Mouse (Mus musculus) heart, postnatal 36 days (tissue): ENCODE results near the gene Unc79. TPM values are rescaled to one million over a fixed set of nuclear protein-coding genes. Genes with fewer than 3 reads are reported as not detected.

Experiments
- DNase-seq, 2 experiments: peaks; one replicate each; pipeline ENCODE4 v3.0.0; 2021 to 2022
- intact Hi-C: fragments of 180-260 bp; cut with DNase I; formaldehyde crosslinking; loops from one replicate; pipeline ENCODE4 v1.15.1; 2025
- total RNA-seq, 2 experiments: library from RNA; stranded (reverse); gene quantifications; 2 replicates each; pipeline ENCODE4 v1.2.3; 2021

The Unc79 gene
- total RNA-seq, 2 experiments from 2014 or later, result not detected

DNA sequence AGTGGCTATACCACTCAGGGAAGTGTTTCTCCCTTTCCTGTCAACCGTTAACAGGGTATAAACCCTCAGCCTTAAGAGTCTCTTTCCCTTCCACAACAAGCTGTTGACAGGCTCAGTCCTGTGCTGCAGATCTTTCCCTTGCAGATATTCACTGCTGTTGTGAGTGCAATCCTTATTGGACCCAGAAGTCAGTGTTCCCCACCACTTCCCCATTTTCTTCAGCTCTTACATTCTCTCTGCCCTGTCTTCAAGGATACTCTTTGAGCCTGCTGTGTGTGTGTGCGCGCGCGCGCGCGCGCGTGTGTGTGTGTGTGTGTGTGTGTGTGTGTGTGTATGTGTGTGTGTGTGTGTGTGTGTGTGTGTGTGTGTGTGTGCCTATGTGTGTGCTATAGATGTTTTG lies 90.7 kb downstream of the Unc79 start:
- intact Hi-C loops, result no loop called here

GRCm38 (mm10) chr12:103040136-103040535 lies 91.5 kb downstream of the Unc79 start:
- no peak for DNase-seq
- intact Hi-C loops, result no loop called here

More for the DNA sequence above, 90.7 kb downstream of the Unc79 start:
- no peak for DNase-seq

DNA sequence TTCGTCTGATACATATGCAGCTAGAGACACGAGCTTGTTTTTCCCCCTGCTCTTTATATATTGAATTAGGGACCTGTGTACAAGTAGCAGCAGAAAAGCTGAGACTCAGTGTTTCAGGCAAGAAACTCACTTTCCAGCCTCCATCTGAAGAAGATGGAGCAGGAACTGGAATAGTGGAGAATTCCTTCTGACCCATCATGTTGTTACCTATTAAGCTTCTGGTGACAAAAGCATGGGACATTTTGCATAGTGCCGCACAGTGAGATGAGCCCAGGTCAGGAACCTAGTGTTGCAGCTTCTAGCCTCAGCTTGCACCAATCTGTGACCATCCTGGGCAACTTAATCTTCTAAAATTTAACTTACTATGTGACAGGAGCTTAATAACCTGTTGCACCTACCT lies 92.7 kb downstream of the Unc79 start:
- intact Hi-C loops, result no loop called here
- DNase-seq, result no peak

- intact Hi-C loops, result no loop called here
- DNase-seq, result no peak
Measured at GRCm38 (mm10) chr12:103042711-103043110, 94.1 kb downstream of the Unc79 start.

DNA sequence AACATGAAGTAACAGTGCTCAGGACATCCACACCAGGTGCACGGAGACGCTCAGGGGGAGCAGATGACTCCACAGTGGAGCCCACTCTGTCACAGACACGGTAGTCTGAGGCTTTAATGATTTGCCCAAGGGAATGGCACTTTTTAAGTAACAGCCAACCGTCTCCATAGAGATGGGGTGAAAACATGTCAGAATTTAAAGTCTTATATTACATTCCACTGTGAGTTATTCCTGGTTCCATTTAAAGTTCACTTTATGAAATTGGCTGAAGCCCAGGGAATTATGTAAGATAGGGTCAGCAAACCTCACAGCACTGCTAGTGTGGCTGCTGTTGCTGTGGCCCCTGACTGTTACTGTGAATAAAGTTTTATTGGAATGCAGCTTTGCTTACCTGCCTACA lies 95.8 kb downstream of the Unc79 start:
- intact Hi-C loops, result no loop called here
- DNase-seq, result no peak

DNA sequence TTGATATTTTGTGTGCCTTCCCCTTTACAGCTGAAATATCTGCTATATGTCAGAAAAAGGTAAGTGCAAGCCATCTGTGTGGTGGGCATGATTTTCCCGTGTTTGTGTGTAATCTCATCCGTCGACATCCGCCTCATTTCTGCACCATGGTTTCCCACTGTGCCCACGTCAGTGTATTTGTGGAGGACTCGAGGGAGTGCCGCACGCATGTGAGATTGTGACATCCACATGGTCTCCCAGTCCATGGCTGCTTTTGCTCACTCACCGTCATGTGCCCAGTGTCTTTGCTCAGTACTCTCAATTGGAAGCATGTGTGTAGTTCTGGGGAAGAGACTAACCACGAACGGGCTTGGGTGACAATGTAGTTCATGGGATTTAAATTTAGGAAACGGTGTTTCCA lies 101.2 kb downstream of the Unc79 start:
- no peak for DNase-seq
- intact Hi-C loops, result no loop called here

GRCm38 (mm10) chr12:103059321-103060053 lies 110.8 kb downstream of the Unc79 start:
- intact Hi-C loops, result no loop called here
- no peak for DNase-seq

GRCm38 (mm10) chr12:103060791-103061190 lies 112.1 kb downstream of the Unc79 start:
- intact Hi-C loops, result no loop called here
- DNase-seq, result no peak

- DNase-seq, result no peak
- intact Hi-C loops, result no loop called here
Measured at GRCm38 (mm10) chr12:103062133-103062532, 113.5 kb downstream of the Unc79 start.

GRCm38 (mm10) chr12:103064944-103065343 lies 116.3 kb downstream of the Unc79 start:
- intact Hi-C loops, result loop anchor here (2.0 kb wide), 2 partner anchors 180 to 322 kb away; partner anchors contain the start of genes Moap1 and Tmem251
- DNase-seq, result peak in 1 of 2 experiments; percentile 4

- intact Hi-C loops, result no loop called here
Measured at GRCm38 (mm10) chr12:103068161-103068560, 119.5 kb downstream of the Unc79 start.

GRCm38 (mm10) chr12:103069565-103069964 lies 120.9 kb downstream of the Unc79 start:
- intact Hi-C loops, result no loop called here
- no peak for DNase-seq

More at GRCm38 (mm10) chr12:103068161-103068560, 119.5 kb downstream of the Unc79 start:
- no peak for DNase-seq

- DNase-seq, result no peak
- intact Hi-C loops, result no loop called here
Measured at GRCm38 (mm10) chr12:103073953-103074352, 125.3 kb downstream of the Unc79 start.

DNA sequence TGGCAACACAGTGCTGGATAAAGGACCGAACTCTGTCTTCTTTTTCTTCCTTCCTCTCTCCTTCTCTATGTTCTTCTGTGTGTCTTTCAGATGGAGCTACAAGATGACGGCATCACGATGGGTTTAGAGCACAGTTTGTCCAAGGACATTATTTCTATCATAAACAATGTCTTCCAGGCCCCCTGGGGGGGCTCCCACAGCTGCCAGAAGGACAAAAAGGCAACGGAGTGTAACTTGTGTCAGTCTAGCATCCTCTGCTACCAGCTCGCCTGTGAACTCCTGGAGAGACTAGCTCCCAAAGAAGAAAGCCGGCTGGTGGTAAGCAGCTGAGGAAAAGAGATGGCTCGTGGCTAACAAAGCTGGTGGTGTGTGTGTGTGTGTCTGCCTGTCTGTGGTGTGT lies 130.1 kb downstream of the Unc79 start:
- intact Hi-C loops, result no loop called here
- no peak for DNase-seq

DNA sequence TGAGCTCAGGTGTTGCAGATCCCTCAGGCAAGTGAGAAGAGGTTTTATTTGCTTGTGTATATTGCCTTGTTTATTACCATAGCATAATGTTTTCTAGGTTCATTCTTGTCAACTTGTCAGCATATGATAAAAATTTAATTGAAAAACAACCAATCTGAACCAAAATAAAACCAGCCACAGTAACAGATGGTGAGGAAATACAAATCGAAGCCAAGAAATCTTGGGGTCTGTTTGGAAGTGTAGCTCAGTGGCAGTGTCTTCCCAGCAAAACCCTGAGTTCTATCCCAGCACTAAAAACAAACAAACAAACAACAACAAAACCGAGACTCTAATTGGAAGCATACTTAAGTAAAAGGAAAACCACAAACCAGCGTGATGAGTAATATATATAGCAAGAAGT lies 131.4 kb downstream of the Unc79 start:
- no peak for DNase-seq

DNA sequence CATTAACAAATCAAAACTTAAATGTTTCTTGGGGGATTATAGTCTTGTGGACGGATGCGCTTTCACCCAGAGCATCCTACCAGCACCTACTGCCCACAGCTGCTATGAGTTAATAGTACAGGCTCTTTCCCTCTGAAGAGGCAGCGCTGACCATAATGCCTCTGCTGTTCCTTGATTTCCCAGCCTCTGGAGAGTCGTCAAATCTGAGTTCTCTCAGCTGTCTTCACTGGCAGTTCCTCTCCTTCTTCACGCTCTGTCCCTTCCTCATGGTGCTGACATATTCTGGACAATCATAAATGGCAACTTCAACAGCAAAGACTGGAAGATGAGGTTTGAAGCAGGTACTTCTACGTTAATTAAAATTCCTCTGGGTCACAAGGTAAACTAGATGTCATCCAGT lies 143.2 kb downstream of the Unc79 start:
- intact Hi-C loops, result no loop called here
- no peak for DNase-seq

More for the DNA sequence above, 131.4 kb downstream of the Unc79 start:
- intact Hi-C loops, result no loop called here

GRCm38 (mm10) chr12:103095160-103095559 lies 146.5 kb downstream of the Unc79 start:
- intact Hi-C loops, result no loop called here
- DNase-seq, result no peak

GRCm38 (mm10) chr12:103099185-103099584 lies 150.5 kb downstream of the Unc79 start:
- intact Hi-C loops, result no loop called here
- DNase-seq, result no peak

DNA sequence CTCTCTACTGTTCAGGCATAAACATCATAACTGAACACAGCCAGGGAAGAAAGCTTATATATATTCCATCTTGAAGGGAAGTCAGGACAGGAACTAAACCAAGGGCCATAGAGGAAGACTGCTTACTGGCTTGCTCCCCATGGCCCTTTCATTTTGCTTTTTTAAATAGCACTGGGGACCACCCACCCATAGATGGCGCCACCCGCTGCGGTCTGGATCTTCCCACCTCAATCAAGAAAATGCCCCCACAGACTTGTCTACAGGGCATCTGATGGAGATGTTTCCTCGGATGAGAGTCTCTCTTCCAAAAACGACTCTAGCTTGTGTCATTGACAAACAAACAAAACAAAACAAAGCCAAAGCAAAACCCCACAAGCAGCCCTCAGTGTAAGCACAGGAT lies 151.4 kb downstream of the Unc79 start:
- intact Hi-C loops, result no loop called here
- DNase-seq, result no peak

DNA sequence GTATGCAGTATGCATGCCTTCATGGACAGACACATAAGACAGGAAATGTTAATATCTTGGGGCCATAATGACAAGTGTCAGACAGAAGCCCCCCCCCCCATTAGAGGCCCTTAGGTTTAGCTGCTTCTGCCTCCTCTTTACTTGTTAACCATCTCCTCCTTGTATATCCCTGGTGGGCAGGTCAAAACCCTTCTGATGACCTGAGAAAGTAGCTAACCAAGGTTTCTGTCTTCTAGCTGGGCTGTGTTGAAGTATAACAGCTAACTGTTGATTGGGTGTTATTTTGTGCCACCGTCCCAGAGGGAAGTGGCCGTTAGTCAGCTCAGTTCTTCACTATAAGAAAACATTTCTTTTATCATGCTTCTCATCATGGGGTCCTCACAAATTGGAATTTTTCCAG lies 154.4 kb downstream of the Unc79 start:
- no peak for DNase-seq
- intact Hi-C loops, result no loop called here

DNA sequence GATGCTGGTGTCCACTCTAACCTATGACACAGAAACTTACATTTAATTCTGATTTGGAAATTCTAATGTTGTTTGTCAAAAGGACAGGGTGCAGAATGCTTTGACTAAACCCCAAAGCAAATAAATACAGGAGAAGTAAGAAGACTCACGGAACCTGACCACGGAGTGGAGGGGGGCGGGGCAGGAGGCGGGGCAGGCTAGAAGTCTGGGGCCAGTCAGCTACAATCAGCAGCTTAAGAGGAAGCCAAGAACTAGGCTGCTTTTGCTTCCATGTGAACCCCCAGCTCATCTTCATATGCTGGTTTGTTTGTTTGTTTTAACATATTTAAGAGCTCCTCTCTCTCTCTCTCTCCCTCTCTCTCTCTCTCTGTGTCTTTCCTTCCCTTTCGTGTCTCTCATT lies 154.9 kb downstream of the Unc79 start:
- intact Hi-C loops, result no loop called here

DNA sequence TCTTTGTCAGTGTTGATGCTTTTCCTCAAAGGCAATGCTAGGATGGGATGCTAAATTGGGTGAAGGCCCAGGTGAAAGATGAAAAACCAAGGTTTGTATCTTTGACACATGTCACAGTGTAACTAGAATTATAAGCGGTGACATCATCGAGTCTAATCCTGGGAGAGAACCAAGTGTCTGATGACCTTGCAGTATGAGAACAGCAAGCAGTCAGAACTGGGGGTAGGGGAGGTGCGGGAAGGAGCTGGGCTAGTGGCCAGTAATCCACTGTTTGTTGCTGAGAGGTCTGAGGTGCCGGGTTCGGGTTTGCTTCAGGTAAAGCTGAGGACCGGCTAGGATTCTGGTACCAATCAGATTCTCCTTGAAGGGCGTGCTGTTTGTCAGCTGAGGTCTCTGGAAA lies 160.6 kb downstream of the Unc79 start:
- no peak for DNase-seq

More for the DNA sequence above, 154.9 kb downstream of the Unc79 start:
- DNase-seq, result no peak

DNA sequence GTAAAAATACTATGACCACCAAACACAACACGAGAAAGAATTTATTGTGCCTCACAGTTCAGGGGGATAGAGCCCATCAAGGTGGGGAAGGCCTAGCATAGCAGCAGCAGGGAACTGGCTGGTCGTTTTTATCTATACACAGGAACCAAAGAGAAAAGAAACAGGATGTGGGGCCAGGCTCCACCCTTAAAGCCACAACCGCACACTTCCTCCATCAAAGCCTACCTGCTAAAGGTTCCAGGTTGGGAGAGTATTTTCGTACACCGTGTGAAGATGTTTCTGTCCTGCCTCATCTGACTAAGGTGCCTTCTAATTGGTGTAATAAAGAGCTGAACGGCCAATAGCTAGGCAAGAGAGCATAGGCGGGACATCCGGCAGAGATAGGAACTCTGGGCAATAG lies 168.0 kb downstream of the Unc79 start:
- no peak for DNase-seq
- intact Hi-C loops, result no loop called here

More for the DNA sequence above, 160.6 kb downstream of the Unc79 start:
- intact Hi-C loops, result no loop called here
